8 mouse cellular contexts compared by ENCODE assay signal in genomic region chr2:75832781-75833180, GRCm38 (mm10). TPM values are rescaled to one million over a fixed set of nuclear protein-coding genes. Genes with fewer than 3 reads are reported as not detected.
DNase-seq lines count a peak whose midpoint lies in the region; ATAC-seq lines count a peak whose summit lies in the region.

No protein-coding gene starts in this region.

- intact Hi-C loops in left cerebral cortex, postnatal 10 days (cut with DNase I), result no loop called here

- H3K4me2 ChIP-seq in embryonic facial prominence, embryonic 15.5 days (replicated peaks), result peak overlapping the region; percentile 71
- H3K4me2 ChIP-seq in liver, embryonic 11.5 days, result peak overlapping the region; percentile 85

- peak; percentile 19 for DNase-seq in 3134 (ENCODE audit: extremely low read depth, insufficient read length, low spot score)
- no peak for DNase-seq in liver, embryonic 11.5 days (ENCODE audit: low spot score)
- DNase-seq in Muller cell, postnatal 12 days (ENCODE audit: inconsistent ontology term), result no peak
- DNase-seq in cerebellum, adult 8-10 months, result no peak
- no peak for DNase-seq in left cerebral cortex, postnatal 10 days (ENCODE audit: extremely low spot score in 1 of 2, low spot score in 2 of 2)

- ATAC-seq in erythroblast, adult 5-6 weeks (replicated peaks; ENCODE audit: low FRiP score, poor library complexity, severe bottlenecking), result no peak
- no peak for ATAC-seq in embryonic facial prominence, embryonic 15.5 days (ENCODE audit: insufficient number of reproducible peaks, low FRiP score, low TSS enrichment, low read depth)
- ATAC-seq in liver, embryonic 11.5 days (replicated peaks; ENCODE audit: low FRiP score), result no peak

- peaks cover 36% of the 10 kb centered on the region for H3K4me1 ChIP-seq in erythroblast, embryonic 14.5 days (ENCODE audit: control insufficient read depth)
- peaks cover 28% of the 10 kb centered on the region for H3K4me1 ChIP-seq in embryonic facial prominence, embryonic 15.5 days
- H3K4me1 ChIP-seq in liver, embryonic 11.5 days (replicated peaks; ENCODE audit: control insufficient read depth, insufficient read depth, low read length), result peaks cover 17% of the 10 kb centered on the region

- H3K27ac ChIP-seq in embryonic facial prominence, embryonic 15.5 days (replicated peaks), result peak overlapping the region; percentile 82
- H3K27ac ChIP-seq in liver, embryonic 11.5 days (ENCODE audit: low read depth, low read length), result peak overlapping the region; percentile 82

- peaks cover 24% of the 10 kb centered on the region for H3K36me3 ChIP-seq in erythroblast, embryonic 14.5 days (ENCODE audit: control insufficient read depth)
- no peaks in the 10 kb centered on the region for H3K36me3 ChIP-seq in embryonic facial prominence, embryonic 15.5 days
- no peaks in the 10 kb centered on the region for H3K36me3 ChIP-seq in liver, embryonic 11.5 days (ENCODE audit: control insufficient read depth, insufficient read depth, low read length)

- no peaks in the 10 kb centered on the region for H3K9me3 ChIP-seq in erythroblast, embryonic 14.5 days (ENCODE audit: control insufficient read depth, low read length)
- no peaks in the 10 kb centered on the region for H3K9me3 ChIP-seq in embryonic facial prominence, embryonic 15.5 days (replicated peaks)
- no peaks in the 10 kb centered on the region for H3K9me3 ChIP-seq in liver, embryonic 11.5 days (ENCODE audit: control insufficient read depth, low read length)

- peak overlapping the region; percentile 90 for H3K4me3 ChIP-seq in erythroblast, embryonic 14.5 days (replicated peaks)
- peak overlapping the region; percentile 86 for H3K4me3 ChIP-seq in embryonic facial prominence, embryonic 15.5 days (replicated peaks)
- H3K4me3 ChIP-seq in liver, embryonic 11.5 days (ENCODE audit: low read depth, low read length), result peak overlapping the region; percentile 91

- no peaks in the 10 kb centered on the region for H3K27me3 ChIP-seq in erythroblast, embryonic 14.5 days (ENCODE audit: control insufficient read depth)
- H3K27me3 ChIP-seq in embryonic facial prominence, embryonic 15.5 days, result no peaks in the 10 kb centered on the region
- H3K27me3 ChIP-seq in liver, embryonic 11.5 days (replicated peaks; ENCODE audit: control insufficient read depth, insufficient read depth, low read length), result no peaks in the 10 kb centered on the region

- H3K9ac ChIP-seq in embryonic facial prominence, embryonic 15.5 days, result peak overlapping the region; percentile 80
- H3K9ac ChIP-seq in liver, embryonic 11.5 days (ENCODE audit: low read depth, low read length), result peak overlapping the region; percentile 89

- under 1% methylated on average over 5 of the region's 5 CpGs for WGBS in embryonic facial prominence, embryonic 15.5 days
- 2% methylated on average over 5 of the region's 5 CpGs for WGBS in liver, embryonic 11.5 days

RNA-seq across cellular contexts. Expression of gene Agps, which starts 0.8 kb away (rescaled TPM):
- polyA plus RNA-seq in erythroblast, embryonic 14.5 days (2012), result 0.11 and 0.17 TPM in 2 replicates
- total RNA-seq in erythroblast, adult 5-6 weeks (2015; ENCODE audit: low replicate concordance), result 45.1 and 47.7 TPM in 2 replicates
- total RNA-seq in erythroblast, adult 5-6 weeks (2017; ENCODE audit: low replicate concordance), result 44.5 and 51.9 TPM in 2 replicates
- 24.5 and 27.6 TPM in 2 replicates for polyA plus RNA-seq in embryonic facial prominence, embryonic 15.5 days (2015; fragmentation: Nextera tagmentation; extraction: Ambion mirVana)
- 38.2 and 40.0 TPM in 2 replicates for polyA plus RNA-seq in liver, embryonic 11.5 days (2014; fragmentation: Nextera tagmentation; extraction: Ambion mirVana)
- 10 to 100 TPM; 60.4 to 62.3 TPM for total RNA-seq in left cerebral cortex, postnatal 10 days (2021)

Comparison
In these comparisons a context has a peak if more than half of its experiments do, and no peak if none do; other contexts are left out.
1. RNA of gene Agps, which starts 0.8 kb away (polyA plus RNA-seq): 38.2 to 40.0 TPM in liver, embryonic 11.5 days and 24.5 to 27.6 TPM in embryonic facial prominence, embryonic 15.5 days; 0.11 to 0.17 TPM in erythroblast, embryonic 14.5 days; every median in the first group is over 10 times any median in the second.
2. Peak in every context shown above with its lines, with median percentiles within 50 percentile points of each other: H3K4me3 ChIP-seq.